Mouse (Mus musculus): ENCODE data around the gene Lrrc15. TPM values are rescaled to one million over a fixed set of nuclear protein-coding genes. Genes with fewer than 3 reads are reported as not detected.

The Lrrc15 gene
- polyA plus RNA-seq, 1 experiment from 2014 or later, result 0.13 TPM

DNA sequence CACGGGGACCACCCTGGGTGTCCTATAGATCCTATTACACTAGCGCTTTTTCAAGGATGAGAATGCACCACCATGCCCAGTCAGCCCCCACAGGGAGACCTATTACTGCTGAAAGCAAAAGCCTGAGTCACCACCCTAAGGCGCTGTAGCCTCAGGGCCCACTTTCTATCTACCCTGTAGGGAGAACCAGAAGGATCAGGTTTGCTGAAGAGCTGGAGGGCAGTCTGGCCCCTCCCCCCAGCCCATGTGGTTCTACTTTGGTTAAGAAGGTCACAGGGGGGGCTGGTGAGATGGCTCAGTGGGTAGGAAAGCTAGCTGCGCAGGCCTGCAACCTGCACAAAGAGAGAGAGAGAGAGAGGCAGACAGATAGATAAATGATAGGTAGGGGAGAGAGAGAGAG lies 2.6 kb upstream of the Lrrc15 start:
- peaks cover 27% of the 10 kb centered on the region for H3K27me3 ChIP-seq (ENCODE audit: control insufficient read depth, insufficient read depth, low read depth, low read length)
- no peaks in the 10 kb centered on the region for H3K36me3 ChIP-seq (ENCODE audit: control insufficient read depth, insufficient read depth, low read length)
- no peaks in the 10 kb centered on the region for H3K9me3 ChIP-seq (ENCODE audit: control insufficient read depth, low read length)
- WGBS, result 69% methylated on average over 4 of the region's 4 CpGs
- H3K27ac ChIP-seq (ENCODE audit: low read length), result no peak overlapping the region
- no peak overlapping the region for H3K4me2 ChIP-seq (ENCODE audit: low read depth, low read length)
- ATAC-seq (ENCODE audit: low read depth), result no peak
- H3K4me1 ChIP-seq (replicated peaks; ENCODE audit: control insufficient read depth, insufficient read depth, low read length), result 0 out of 2 replicates have a peak, but pooled peaks cover 7% of the 10 kb centered on the region
- H3K9ac ChIP-seq (ENCODE audit: low read length), result no peak overlapping the region
- no peak overlapping the region for H3K4me3 ChIP-seq (ENCODE audit: low read length)

DNA sequence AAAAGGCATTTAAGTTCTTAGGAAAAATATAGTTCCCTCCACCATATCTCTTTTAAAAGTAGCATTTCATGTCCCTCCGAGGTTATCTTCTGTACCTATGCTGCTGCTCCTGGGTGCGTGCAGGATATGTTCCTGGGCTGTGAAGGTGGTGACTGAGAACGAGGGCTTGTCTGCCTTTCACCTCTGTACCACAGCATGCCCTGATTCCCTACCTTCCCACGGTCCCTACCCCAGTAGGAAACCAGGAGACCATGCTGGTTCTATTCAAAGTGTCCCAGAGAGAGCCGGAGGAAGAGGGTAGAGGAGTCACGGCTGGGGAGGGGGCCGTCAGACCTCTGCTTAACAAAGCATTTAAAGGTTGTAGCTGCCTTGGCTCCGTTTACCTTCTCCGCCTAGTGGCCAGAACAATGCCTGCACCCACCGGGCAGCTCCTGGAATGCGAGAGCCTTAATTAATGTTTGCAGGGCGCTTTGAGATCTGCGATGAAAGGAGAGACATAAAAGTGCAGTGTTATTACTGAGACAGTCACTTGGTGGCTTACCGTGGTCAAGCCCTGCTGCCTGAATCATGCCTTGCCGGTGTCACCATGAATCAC lies 784 bp upstream of the Lrrc15 start:
- H3K4me3 ChIP-seq (ENCODE audit: low read length), result no peak overlapping the region
- H3K27me3 ChIP-seq (ENCODE audit: control insufficient read depth, insufficient read depth, low read depth, low read length), result peaks cover 27% of the 10 kb centered on the region

GRCm38 (mm10) chr16:30280676-30281297 lies 2.3 kb downstream of the Lrrc15 start:
- H3K9ac ChIP-seq (ENCODE audit: low read length), result no peak overlapping the region
- peaks cover 27% of the 10 kb centered on the region for H3K27me3 ChIP-seq (ENCODE audit: control insufficient read depth, insufficient read depth, low read depth, low read length)
- peaks cover 11% of the 10 kb centered on the region for H3K4me1 ChIP-seq (replicated peaks; ENCODE audit: control insufficient read depth, insufficient read depth, low read length)
- no peaks in the 10 kb centered on the region for H3K9me3 ChIP-seq (ENCODE audit: control insufficient read depth, low read length)
- H3K27ac ChIP-seq (ENCODE audit: low read length), result no peak overlapping the region
- 9% methylated on average over 4 of the region's 4 CpGs for WGBS
- no peak overlapping the region for H3K4me2 ChIP-seq (ENCODE audit: low read depth, low read length)
- no peak overlapping the region for H3K4me3 ChIP-seq (ENCODE audit: low read length)
- no peaks in the 10 kb centered on the region for H3K36me3 ChIP-seq (ENCODE audit: control insufficient read depth, insufficient read depth, low read length)
- ATAC-seq (ENCODE audit: low read depth), result 0 out of 2 replicates have a peak, but pooled peaks have one; percentile 23

More for the DNA sequence above, 784 bp upstream of the Lrrc15 start:
- Histone ChIP-seq H3K4me2 (ENCODE audit: low read depth, low read length) (peak overlapping the region; percentile 13; the same call in 1 of the 2 replicates), H3K36me3 (ENCODE audit: control insufficient read depth, insufficient read depth, low read length) (no peaks in the 10 kb centered on the region), H3K4me1 (replicated peaks; ENCODE audit: control insufficient read depth, insufficient read depth, low read length) (0 out of 2 replicates have a peak, but pooled peaks cover 7% of the 10 kb centered on the region), H3K9ac (ENCODE audit: low read length) (no peak overlapping the region), H3K27ac (ENCODE audit: low read length) (no peak overlapping the region), H3K9me3 (ENCODE audit: control insufficient read depth, low read length) (no peaks in the 10 kb centered on the region)
- ATAC-seq (ENCODE audit: low read depth), result peak; percentile 45; the same call in 1 of the 2 replicates
- WGBS, result 2% methylated on average over 15 of the region's 15 CpGs

- Histone ChIP-seq H3K36me3 (ENCODE audit: control insufficient read depth, insufficient read depth, low read length) (no peaks in the 10 kb centered on the region), H3K9me3 (ENCODE audit: control insufficient read depth, low read length) (no peaks in the 10 kb centered on the region), H3K4me3 (ENCODE audit: low read length) (no peak overlapping the region), H3K9ac (ENCODE audit: low read length) (no peak overlapping the region), H3K4me1 (replicated peaks; ENCODE audit: control insufficient read depth, insufficient read depth, low read length) (peaks cover 18% of the 10 kb centered on the region), H3K4me2 (ENCODE audit: low read depth, low read length) (no peak overlapping the region), H3K27ac (ENCODE audit: low read length) (no peak overlapping the region), H3K27me3 (ENCODE audit: control insufficient read depth, insufficient read depth, low read depth, low read length) (peaks cover 15% of the 10 kb centered on the region; the same call in 1 of the 2 replicates)
- WGBS, result 83% methylated on average over 11 of the region's 11 CpGs
- ATAC-seq (ENCODE audit: low read depth), result no peak
Observed at GRCm38 (mm10) chr16:30278406-30278805, 4.7 kb downstream of the Lrrc15 start.

DNA sequence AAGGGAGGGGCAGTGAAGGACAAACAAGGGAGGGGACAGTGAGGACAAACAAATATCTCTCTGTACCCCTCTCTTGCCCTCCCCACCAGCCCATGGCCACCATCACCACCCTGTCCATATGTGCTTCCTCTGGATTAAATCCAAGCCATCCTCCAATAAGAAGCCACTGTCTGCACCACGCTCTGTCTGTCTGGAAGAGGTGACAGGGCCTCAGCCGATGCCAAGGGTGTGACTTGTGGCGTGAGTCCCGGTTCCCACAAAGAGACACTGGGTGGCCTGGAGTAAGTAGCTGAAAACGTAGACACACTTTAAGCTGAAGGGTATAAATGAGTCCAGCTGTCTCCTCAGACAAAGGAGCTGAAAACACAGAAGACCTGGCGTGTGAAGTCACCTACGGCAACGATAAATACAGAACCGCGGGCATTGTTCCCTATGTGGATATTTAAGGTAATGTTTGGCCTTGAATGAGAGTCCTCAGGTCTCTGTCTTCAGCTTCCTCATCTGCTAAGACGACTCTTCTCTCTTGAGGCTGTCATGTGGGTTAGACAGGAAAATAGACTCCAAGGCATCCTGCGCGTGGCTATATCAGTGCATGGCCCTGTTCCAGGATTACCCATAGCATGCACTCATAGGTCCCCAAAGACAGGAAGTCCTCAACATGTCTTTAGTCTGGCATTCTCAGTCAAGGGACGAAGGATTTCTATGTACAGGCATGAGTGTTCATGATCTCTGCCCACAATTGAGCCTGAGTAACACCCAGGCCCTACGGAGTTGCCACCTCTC lies 7.3 kb downstream of the Lrrc15 start:
- Histone ChIP-seq H3K9ac (ENCODE audit: low read length) (no peak overlapping the region), H3K36me3 (ENCODE audit: control insufficient read depth, insufficient read depth, low read length) (no peaks in the 10 kb centered on the region), H3K4me1 (replicated peaks; ENCODE audit: control insufficient read depth, insufficient read depth, low read length) (peaks cover 11% of the 10 kb centered on the region), H3K27ac (ENCODE audit: low read length) (no peak overlapping the region), H3K4me3 (ENCODE audit: low read length) (no peak overlapping the region), H3K9me3 (ENCODE audit: control insufficient read depth, low read length) (no peaks in the 10 kb centered on the region), H3K4me2 (ENCODE audit: low read depth, low read length) (no peak overlapping the region), H3K27me3 (ENCODE audit: control insufficient read depth, insufficient read depth, low read depth, low read length) (no peaks in the 10 kb centered on the region)
- peak; percentile 64 for ATAC-seq (ENCODE audit: low read depth)
- 51% methylated on average over 15 of the region's 15 CpGs for WGBS

DNA sequence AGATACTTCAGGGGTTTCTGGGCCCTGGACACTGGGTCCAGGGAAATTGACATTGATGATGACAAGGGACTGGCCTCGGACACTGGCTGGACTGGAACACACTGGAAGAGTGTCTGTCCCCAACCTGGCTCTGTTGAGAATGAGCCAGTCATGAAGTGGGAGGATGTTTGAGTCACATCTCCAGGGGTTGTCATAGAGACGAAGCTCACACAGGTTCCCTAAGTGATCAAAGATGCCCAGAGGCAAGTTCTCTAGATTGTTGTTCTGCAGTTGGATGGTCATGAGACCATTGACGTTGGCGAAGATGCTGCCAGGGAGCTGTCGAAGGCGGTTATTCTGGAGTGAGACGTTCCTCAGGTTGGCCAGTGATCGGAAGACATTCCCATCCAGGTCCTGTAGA lies 10.0 kb downstream of the Lrrc15 start:
- 84% methylated on average over 8 of the region's 8 CpGs for WGBS
- Histone ChIP-seq H3K4me2 (ENCODE audit: low read depth, low read length) (no peak overlapping the region), H3K27ac (ENCODE audit: low read length) (no peak overlapping the region), H3K4me1 (replicated peaks; ENCODE audit: control insufficient read depth, insufficient read depth, low read length) (peaks cover 11% of the 10 kb centered on the region), H3K9ac (ENCODE audit: low read length) (no peak overlapping the region), H3K4me3 (ENCODE audit: low read length) (no peak overlapping the region), H3K27me3 (ENCODE audit: control insufficient read depth, insufficient read depth, low read depth, low read length) (no peaks in the 10 kb centered on the region), H3K9me3 (ENCODE audit: control insufficient read depth, low read length) (no peaks in the 10 kb centered on the region), H3K36me3 (ENCODE audit: control insufficient read depth, insufficient read depth, low read length) (no peaks in the 10 kb centered on the region)
- ATAC-seq (ENCODE audit: low read depth), result no peak

GRCm38 (mm10) chr16:30271941-30272595 lies 11.0 kb downstream of the Lrrc15 start:
- no peaks in the 10 kb centered on the region for H3K36me3 ChIP-seq (ENCODE audit: control insufficient read depth, insufficient read depth, low read length)
- H3K4me1 ChIP-seq (replicated peaks; ENCODE audit: control insufficient read depth, insufficient read depth, low read length), result peaks cover 11% of the 10 kb centered on the region
- H3K9me3 ChIP-seq (ENCODE audit: control insufficient read depth, low read length), result no peaks in the 10 kb centered on the region
- no peaks in the 10 kb centered on the region for H3K27me3 ChIP-seq (ENCODE audit: control insufficient read depth, insufficient read depth, low read depth, low read length)
- ATAC-seq (ENCODE audit: low read depth), result no peak
- no peak overlapping the region for H3K4me2 ChIP-seq (ENCODE audit: low read depth, low read length)
- no peak overlapping the region for H3K9ac ChIP-seq (ENCODE audit: low read length)
- H3K27ac ChIP-seq (ENCODE audit: low read length), result no peak overlapping the region
- 52% methylated on average over 6 of the region's 6 CpGs for WGBS
- H3K4me3 ChIP-seq (ENCODE audit: low read length), result no peak overlapping the region

DNA sequence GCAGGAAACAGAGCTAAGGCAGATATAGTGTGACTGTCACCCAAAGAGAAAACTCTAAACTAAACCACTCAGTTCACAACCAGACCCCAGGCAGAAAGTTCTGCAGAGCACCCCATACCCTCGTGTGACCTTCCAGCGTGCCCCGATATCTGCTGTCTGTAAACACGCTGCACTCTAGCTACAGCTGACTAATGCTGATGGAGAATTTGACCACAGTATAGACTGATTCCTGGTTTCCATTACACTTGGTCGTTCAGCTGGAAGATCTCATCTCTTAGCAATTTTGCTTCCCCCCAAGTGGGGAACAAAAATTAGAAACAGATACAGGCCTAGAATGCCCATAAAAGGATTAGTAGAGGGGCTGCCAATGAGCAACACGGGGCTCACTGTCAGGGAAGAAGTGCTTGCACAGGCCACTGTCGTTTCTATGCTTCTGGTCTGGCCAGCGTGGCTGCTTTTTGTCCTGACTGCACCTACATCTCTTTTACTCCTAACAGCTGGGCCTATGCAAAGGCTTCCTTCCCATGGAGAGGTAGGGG lies 11.8 kb downstream of the Lrrc15 start:
- ATAC-seq (ENCODE audit: low read depth), result 0 out of 2 replicates have a peak, but pooled peaks have one; percentile 11
- Histone ChIP-seq H3K4me1 (replicated peaks; ENCODE audit: control insufficient read depth, insufficient read depth, low read length) (peaks cover 11% of the 10 kb centered on the region), H3K4me3 (ENCODE audit: low read length) (no peak overlapping the region), H3K9me3 (ENCODE audit: control insufficient read depth, low read length) (no peaks in the 10 kb centered on the region), H3K4me2 (ENCODE audit: low read depth, low read length) (no peak overlapping the region), H3K9ac (ENCODE audit: low read length) (no peak overlapping the region), H3K27me3 (ENCODE audit: control insufficient read depth, insufficient read depth, low read depth, low read length) (no peaks in the 10 kb centered on the region), H3K27ac (ENCODE audit: low read length) (no peak overlapping the region), H3K36me3 (ENCODE audit: control insufficient read depth, insufficient read depth, low read length) (no peaks in the 10 kb centered on the region)
- 51% methylated on average over 8 of the region's 8 CpGs for WGBS

Data from lung, embryonic 16.5 days (tissue).